Mouse (Mus musculus): ENCODE measurements around the gene Hdac11. TPM values are rescaled to one million over a fixed set of nuclear protein-coding genes. Genes with fewer than 3 reads are reported as not detected.

Hdac11 gene
- polyA plus RNA-seq, 1 experiment from 2014 or later, result 15.3 TPM

DNA sequence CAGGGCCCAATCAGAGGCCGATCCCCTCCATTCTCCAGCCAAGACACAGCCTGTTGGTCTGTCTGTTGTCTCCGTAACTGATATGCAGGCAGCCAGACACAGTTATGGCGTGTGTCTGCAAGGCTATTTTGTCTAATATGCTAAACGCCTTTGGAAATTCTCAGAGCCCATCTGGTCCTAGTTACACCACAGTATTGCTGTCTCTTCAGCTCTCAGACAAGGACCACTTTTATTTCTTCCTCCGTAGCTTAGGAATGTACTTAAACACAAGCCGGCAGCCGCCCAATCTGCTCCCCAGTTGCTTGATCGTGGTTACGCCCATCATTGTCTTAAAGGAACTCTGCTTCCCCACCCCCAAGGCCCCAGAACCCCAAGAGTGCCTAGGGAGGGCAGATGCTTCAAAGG lies 24.3 kb downstream of the Hdac11 start:
- no peak overlapping the region for H3K9ac ChIP-seq
- H3K4me3 ChIP-seq, result no peak overlapping the region
- ATAC-seq, result peak; percentile 57; the same call in 1 of the 2 replicates
- no peak overlapping the region for H3K27ac ChIP-seq
- H3K9me3 ChIP-seq (replicated peaks), result no peaks in the 10 kb centered on the region
- 56% methylated on average over 9 of the region's 9 CpGs for WGBS
- H3K27me3 ChIP-seq, result no peaks in the 10 kb centered on the region
- H3K36me3 ChIP-seq (ENCODE audit: poor library complexity, severe bottlenecking), result no peaks in the 10 kb centered on the region
- H3K4me1 ChIP-seq, result peaks cover 9% of the 10 kb centered on the region; the same call in 1 of the 2 replicates
- H3K4me2 ChIP-seq, result no peak overlapping the region

DNA sequence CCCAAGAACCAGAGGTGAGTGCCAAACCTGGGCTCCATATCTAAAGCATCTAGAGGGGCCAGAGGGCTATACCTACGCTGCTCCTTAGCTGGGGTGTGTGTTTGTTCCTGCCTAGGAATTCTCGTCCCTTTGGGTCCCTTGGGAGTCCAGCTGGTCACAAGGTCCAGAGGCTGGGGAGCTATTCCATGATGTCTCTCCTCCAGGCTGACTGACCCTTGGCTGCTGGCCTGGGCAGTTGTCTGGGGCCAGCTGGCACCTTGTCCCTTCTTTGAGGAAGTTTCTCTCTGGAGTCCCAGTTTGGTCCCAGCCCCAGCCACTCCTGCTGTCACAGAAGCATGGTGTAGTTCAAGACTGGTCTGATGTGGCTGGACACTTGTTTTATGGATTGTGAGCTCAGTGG lies 24.9 kb downstream of the Hdac11 start:
- H3K27me3 ChIP-seq, result no peaks in the 10 kb centered on the region
- no peaks in the 10 kb centered on the region for H3K36me3 ChIP-seq (ENCODE audit: poor library complexity, severe bottlenecking)
- WGBS, result 70% methylated on average over 2 of the region's 2 CpGs
- H3K4me1 ChIP-seq, result peaks cover 9% of the 10 kb centered on the region; the same call in 1 of the 2 replicates
- no peak overlapping the region for H3K4me2 ChIP-seq
- no peaks in the 10 kb centered on the region for H3K9me3 ChIP-seq (replicated peaks)
- ATAC-seq, result no peak
- no peak overlapping the region for H3K27ac ChIP-seq
- no peak overlapping the region for H3K9ac ChIP-seq
- H3K4me3 ChIP-seq, result no peak overlapping the region

DNA sequence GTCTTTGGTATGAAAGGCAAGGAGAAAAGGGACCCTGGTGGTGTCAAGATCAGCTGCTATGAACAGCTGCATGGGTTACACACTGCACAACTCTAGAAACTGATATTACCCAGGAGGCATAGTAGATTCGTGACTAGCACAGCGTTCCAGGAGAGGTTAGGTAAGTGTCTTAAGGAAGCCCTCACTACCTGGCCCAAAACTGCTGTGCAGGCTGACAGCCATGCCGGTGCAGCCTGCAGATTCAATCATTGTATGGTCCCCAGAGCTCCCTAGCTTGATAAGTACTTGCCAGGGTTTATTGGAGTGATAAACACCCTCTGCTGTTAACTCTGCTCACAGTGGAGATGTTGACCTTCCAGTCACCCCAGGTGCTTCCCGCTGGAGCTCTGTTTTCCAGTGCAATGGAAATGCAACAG lies 25.6 kb downstream of the Hdac11 start:
- no peak overlapping the region for H3K27ac ChIP-seq
- no peaks in the 10 kb centered on the region for H3K36me3 ChIP-seq (ENCODE audit: poor library complexity, severe bottlenecking)
- H3K4me1 ChIP-seq, result peaks cover 9% of the 10 kb centered on the region; the same call in 1 of the 2 replicates
- no peak for ATAC-seq
- no peak overlapping the region for H3K4me2 ChIP-seq
- WGBS, result 89% methylated on average over 4 of the region's 4 CpGs
- no peak overlapping the region for H3K9ac ChIP-seq
- H3K4me3 ChIP-seq, result no peak overlapping the region
- H3K27me3 ChIP-seq, result no peaks in the 10 kb centered on the region
- no peaks in the 10 kb centered on the region for H3K9me3 ChIP-seq (replicated peaks)

DNA sequence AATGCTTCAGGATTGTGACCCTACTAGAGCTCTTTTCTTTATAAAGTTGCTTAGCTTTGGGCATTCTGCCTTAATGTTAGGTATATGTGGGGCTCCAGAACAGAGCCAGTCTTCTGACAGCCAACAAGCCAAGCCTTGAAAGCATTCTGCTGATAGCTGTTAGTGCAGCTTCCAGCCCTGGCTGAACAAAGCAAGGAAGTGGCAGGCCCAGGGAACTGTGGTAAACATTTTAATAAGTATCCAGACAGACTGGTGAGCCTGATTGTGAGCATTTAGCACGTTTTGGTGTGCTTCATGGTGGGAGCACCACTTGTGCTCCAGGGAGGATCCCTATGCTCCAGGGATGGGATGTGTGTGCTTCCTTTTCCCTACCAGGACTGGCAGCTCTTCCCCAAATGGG lies 26.6 kb downstream of the Hdac11 start:
- no peak for ATAC-seq
- Histone ChIP-seq H3K4me3 (no peak overlapping the region), H3K4me1 (peaks cover 9% of the 10 kb centered on the region; the same call in 1 of the 2 replicates), H3K27me3 (no peaks in the 10 kb centered on the region), H3K9ac (no peak overlapping the region), H3K36me3 (ENCODE audit: poor library complexity, severe bottlenecking) (no peaks in the 10 kb centered on the region), H3K9me3 (replicated peaks) (no peaks in the 10 kb centered on the region), H3K4me2 (no peak overlapping the region), H3K27ac (no peak overlapping the region)
- 36% methylated on average over 1 of the region's 1 CpGs for WGBS

DNA sequence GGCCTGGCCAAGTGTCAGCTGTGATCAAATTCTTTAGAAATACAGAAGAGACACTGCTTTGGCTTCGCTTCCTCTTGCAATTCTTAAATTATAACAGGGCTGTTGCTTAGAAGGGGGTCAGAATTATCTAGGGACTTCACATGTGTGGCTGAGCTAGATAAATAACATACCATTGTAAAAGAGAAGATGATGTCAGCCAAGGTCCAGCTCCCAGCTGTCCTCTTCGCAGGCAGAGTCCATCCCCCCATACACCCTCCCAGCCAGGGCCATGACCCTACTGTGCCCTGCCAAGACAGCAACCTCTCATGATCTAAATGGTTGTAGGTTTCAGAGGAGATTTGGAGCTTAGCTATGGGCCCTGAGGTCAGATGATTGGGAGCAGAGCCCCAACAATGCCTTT lies 27.5 kb downstream of the Hdac11 start:
- H3K9me3 ChIP-seq (replicated peaks), result no peaks in the 10 kb centered on the region
- no peak overlapping the region for H3K9ac ChIP-seq
- H3K4me2 ChIP-seq, result no peak overlapping the region
- H3K4me1 ChIP-seq, result peaks cover 9% of the 10 kb centered on the region; the same call in 1 of the 2 replicates
- H3K27me3 ChIP-seq, result no peaks in the 10 kb centered on the region
- no peak for ATAC-seq
- H3K4me3 ChIP-seq, result no peak overlapping the region
- no peaks in the 10 kb centered on the region for H3K36me3 ChIP-seq (ENCODE audit: poor library complexity, severe bottlenecking)
- 76% methylated on average over 2 of the region's 2 CpGs for WGBS
- H3K27ac ChIP-seq, result no peak overlapping the region

DNA sequence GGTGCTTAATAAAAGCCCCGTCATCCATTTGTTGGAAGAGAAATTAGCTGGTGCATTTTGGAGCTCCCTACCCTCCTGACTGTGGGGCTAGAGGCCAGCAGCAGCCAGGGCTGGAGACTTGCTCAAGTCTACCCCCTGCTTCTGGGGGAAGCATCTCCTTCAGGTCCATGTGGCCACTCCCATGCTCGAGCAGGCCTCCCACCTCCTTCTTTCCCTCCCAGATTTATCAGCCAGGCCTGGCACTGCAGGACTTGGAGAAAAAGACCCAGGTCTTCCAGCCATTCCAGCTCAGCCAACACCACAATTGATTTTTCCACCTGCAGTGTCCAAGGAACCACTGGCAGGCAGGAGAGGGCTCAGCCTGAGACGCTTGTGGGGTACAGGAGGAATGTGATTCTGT lies 28.3 kb downstream of the Hdac11 start:
- H3K4me3 ChIP-seq, result no peak overlapping the region
- no peak overlapping the region for H3K27ac ChIP-seq
- H3K36me3 ChIP-seq (ENCODE audit: poor library complexity, severe bottlenecking), result no peaks in the 10 kb centered on the region
- ATAC-seq, result no peak
- no peak overlapping the region for H3K9ac ChIP-seq
- H3K4me1 ChIP-seq, result peaks cover 9% of the 10 kb centered on the region; the same call in 1 of the 2 replicates
- no peaks in the 10 kb centered on the region for H3K9me3 ChIP-seq (replicated peaks)
- no peaks in the 10 kb centered on the region for H3K27me3 ChIP-seq
- no peak overlapping the region for H3K4me2 ChIP-seq
- WGBS, result 73% methylated on average over 3 of the region's 3 CpGs

DNA sequence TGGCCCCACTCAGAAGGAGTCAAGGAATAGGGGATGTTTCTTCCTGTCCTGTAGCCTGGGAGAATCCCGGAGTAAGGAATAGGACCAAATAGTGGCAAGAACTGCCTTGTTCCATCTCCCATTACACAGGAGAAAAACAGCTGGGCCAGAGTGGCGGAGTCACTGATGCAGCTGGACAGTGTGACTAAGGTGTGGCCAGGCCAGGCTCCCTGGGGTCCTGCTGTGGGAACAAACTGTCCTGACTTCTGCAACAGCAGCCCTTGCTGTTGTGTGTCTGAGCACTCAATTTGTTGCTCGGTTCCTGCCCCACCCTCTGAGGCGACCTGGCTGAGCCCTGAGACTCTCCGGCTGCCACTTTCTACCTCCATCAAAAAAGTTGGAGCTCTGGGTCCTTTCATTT lies 29.0 kb downstream of the Hdac11 start:
- Histone ChIP-seq H3K4me3 (no peak overlapping the region), H3K36me3 (ENCODE audit: poor library complexity, severe bottlenecking) (no peaks in the 10 kb centered on the region), H3K27ac (no peak overlapping the region), H3K9ac (no peak overlapping the region), H3K27me3 (no peaks in the 10 kb centered on the region), H3K9me3 (replicated peaks) (no peaks in the 10 kb centered on the region), H3K4me2 (no peak overlapping the region), H3K4me1 (peaks cover 8% of the 10 kb centered on the region; the same call in 1 of the 2 replicates)
- no peak for ATAC-seq
- WGBS, result 86% methylated on average over 5 of the region's 5 CpGs

DNA sequence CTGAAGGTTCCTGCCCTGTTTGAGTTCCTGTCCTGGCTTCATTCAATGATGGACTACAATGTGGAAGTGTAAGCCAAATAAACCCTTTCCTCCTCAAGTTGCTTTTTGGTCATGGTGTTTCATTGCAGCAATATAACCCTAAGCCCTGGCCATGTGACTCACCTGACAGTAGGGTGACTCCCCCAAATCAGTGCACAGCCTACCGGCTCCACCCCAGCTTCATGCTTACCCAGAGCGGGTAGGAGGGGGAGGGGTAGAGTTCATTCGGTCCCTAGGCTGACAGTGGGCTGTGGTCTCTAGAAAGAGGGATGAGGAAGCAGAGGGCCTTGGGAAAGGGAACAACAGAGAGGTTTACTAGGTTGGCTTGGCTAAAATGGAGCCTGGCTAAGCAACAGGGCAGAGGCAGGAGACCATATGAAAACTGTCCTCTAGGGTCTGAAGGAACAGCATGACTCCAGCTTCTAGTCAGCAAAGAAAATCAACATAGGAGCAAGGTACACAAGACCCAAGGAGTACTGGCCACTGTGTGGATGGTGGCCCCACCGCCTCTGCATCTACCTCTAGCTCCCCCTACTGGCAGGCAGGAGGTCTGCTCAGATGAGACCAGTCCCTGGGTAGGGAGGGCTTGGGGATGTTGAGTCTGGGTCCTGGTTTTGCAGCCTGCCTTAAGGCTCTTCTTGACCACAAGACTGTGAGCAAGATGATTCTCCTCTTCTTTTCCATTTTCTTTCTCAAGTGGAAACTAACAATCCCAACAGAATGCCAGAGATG lies 29.9 kb downstream of the Hdac11 start:
- no peaks in the 10 kb centered on the region for H3K9me3 ChIP-seq (replicated peaks)
- H3K4me3 ChIP-seq, result no peak overlapping the region
- no peaks in the 10 kb centered on the region for H3K36me3 ChIP-seq (ENCODE audit: poor library complexity, severe bottlenecking)
- ATAC-seq, result no peak
- no peak overlapping the region for H3K4me2 ChIP-seq
- 51% methylated on average over 4 of the region's 4 CpGs for WGBS
- H3K27ac ChIP-seq, result no peak overlapping the region
- no peaks in the 10 kb centered on the region for H3K4me1 ChIP-seq
- H3K9ac ChIP-seq, result no peak overlapping the region
- H3K27me3 ChIP-seq, result no peaks in the 10 kb centered on the region

DNA sequence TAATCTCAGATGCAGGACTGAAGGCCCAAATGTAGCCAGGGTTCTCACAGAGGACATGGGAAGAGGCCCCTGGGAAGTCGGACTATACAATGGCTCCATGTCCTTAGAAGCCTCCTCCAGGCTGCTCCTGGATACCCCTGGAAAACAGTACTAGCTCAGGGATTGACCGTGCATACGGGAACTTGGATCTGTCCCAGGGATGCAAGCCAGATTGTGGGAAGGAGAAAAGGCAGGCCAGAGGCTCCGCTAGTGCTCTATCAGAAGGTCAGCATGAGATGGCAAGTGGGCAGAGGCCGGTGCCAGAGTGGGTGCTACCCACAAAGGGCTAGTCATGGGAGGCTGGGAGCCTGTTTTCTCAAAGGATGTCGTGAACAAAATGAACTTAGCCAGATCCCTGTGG lies 30.5 kb downstream of the Hdac11 start:
- no peak overlapping the region for H3K4me3 ChIP-seq
- no peaks in the 10 kb centered on the region for H3K27me3 ChIP-seq
- no peak overlapping the region for H3K9ac ChIP-seq
- no peak for ATAC-seq
- H3K27ac ChIP-seq, result no peak overlapping the region
- no peaks in the 10 kb centered on the region for H3K9me3 ChIP-seq (replicated peaks)
- no peaks in the 10 kb centered on the region for H3K36me3 ChIP-seq (ENCODE audit: poor library complexity, severe bottlenecking)
- H3K4me1 ChIP-seq, result no peaks in the 10 kb centered on the region
- 81% methylated on average over 6 of the region's 6 CpGs for WGBS
- no peak overlapping the region for H3K4me2 ChIP-seq

DNA sequence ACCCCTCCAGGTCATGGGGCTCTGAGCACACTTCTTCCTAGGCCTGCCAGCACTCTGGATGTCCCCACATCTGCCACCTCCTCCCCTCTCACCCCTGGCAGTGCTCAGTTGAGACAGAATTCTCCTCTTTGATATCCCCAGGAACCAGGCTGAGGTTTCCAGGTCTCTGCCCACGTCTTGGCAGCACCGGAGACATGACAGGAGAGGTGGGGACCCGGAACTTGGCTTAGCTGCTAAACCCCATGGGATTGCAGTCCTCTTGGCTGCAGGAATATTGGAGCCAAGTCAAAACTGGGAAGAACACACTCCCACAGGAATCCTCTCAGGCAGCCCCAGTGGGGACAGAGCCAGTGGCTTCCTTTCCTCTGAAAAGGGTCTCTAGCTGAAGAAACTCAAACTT lies 31.4 kb downstream of the Hdac11 start:
- H3K4me3 ChIP-seq, result no peak overlapping the region
- H3K9me3 ChIP-seq (replicated peaks), result no peaks in the 10 kb centered on the region
- H3K36me3 ChIP-seq (ENCODE audit: poor library complexity, severe bottlenecking), result no peaks in the 10 kb centered on the region
- H3K9ac ChIP-seq, result no peak overlapping the region
- no peak overlapping the region for H3K27ac ChIP-seq
- H3K4me1 ChIP-seq, result no peaks in the 10 kb centered on the region
- no peak overlapping the region for H3K4me2 ChIP-seq
- 82% methylated on average over 3 of the region's 3 CpGs for WGBS
- H3K27me3 ChIP-seq, result no peaks in the 10 kb centered on the region
- ATAC-seq, result no peak

DNA sequence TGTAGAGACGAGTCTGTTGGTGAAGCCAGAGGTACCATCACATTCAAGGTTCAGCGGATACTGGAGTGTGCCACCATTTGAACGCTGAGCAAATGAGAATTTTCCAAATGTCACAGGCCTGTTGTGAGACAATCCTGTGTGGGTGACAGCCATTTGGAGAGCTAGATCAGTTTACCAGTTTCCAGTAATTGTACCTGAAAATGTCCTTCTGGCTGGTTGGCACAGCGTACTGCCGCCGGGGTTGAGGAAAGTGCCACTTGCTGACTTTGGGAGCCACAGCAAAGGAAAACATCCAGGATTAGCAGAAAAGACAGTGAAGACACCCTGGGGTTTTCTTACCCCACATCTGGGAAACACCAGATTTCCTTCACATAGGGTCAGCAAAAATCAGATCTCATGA lies 33.5 kb downstream of the Hdac11 start:
- ATAC-seq, result no peak
- no peaks in the 10 kb centered on the region for H3K36me3 ChIP-seq (ENCODE audit: poor library complexity, severe bottlenecking)
- 91% methylated on average over 6 of the region's 6 CpGs for WGBS

DNA sequence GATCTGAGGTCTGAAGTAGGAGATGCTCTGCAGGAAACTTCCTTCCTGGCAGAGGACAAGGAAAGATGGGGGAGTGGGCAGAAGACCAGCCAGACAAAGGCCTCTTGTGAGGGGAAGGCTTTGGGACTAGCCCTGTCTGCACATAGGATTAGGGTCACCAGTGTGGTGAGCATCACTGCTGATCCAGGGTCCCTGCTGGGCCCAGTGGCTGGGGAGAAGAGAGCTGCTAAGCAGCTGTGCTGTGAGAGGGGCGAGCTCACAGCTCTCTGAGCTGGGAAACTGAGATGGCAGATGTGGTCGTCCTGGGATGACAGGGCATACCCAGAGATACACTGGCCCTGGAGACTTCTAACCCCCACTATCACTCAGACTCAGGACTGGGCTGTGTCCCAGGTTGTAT lies 35.0 kb downstream of the Hdac11 start:
- no peaks in the 10 kb centered on the region for H3K36me3 ChIP-seq (ENCODE audit: poor library complexity, severe bottlenecking)
- H3K4me3 ChIP-seq, result no peak overlapping the region
- no peak overlapping the region for H3K27ac ChIP-seq
- no peaks in the 10 kb centered on the region for H3K9me3 ChIP-seq (replicated peaks)
- no peak for ATAC-seq
- no peaks in the 10 kb centered on the region for H3K27me3 ChIP-seq
- H3K9ac ChIP-seq, result no peak overlapping the region
- no peak overlapping the region for H3K4me2 ChIP-seq
- WGBS, result 42% methylated on average over 2 of the region's 2 CpGs
- H3K4me1 ChIP-seq, result no peaks in the 10 kb centered on the region

More for the DNA sequence above, 33.5 kb downstream of the Hdac11 start:
- H3K4me1 ChIP-seq, result no peaks in the 10 kb centered on the region
- no peaks in the 10 kb centered on the region for H3K27me3 ChIP-seq
- H3K4me2 ChIP-seq, result no peak overlapping the region
- no peak overlapping the region for H3K4me3 ChIP-seq
- no peaks in the 10 kb centered on the region for H3K9me3 ChIP-seq (replicated peaks)
- H3K27ac ChIP-seq, result no peak overlapping the region
- H3K9ac ChIP-seq, result no peak overlapping the region

DNA sequence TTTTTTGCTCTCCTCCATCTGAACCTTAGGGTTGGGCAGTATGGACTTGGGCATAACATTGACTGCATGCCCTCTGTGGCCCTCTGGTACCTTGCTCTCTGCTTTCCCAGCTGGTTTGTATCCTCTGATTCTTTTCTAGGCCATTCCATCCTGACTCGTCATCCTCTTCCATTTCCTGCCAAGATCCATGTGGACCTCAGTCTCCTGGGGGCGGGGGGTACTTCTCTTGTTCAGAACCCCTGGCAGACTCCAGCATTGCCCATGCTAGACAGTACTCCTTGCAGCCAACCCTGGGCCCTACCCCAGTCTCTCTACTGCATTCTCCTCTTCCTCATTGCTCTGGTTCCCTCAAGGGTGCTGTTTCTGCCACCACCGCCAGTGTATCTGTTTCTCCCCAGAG lies 36.0 kb downstream of the Hdac11 start:
- H3K36me3 ChIP-seq (ENCODE audit: poor library complexity, severe bottlenecking), result no peaks in the 10 kb centered on the region
- no peak overlapping the region for H3K9ac ChIP-seq
- H3K4me1 ChIP-seq, result no peaks in the 10 kb centered on the region
- no peaks in the 10 kb centered on the region; the same call in 1 of the 2 replicates for H3K27me3 ChIP-seq
- H3K4me2 ChIP-seq, result no peak overlapping the region
- ATAC-seq, result no peak
- WGBS, result 79% methylated on average over 3 of the region's 3 CpGs
- H3K4me3 ChIP-seq, result no peak overlapping the region
- H3K27ac ChIP-seq, result no peak overlapping the region
- H3K9me3 ChIP-seq (replicated peaks), result no peaks in the 10 kb centered on the region
